Mouse (Mus musculus) heart, adult 2 months (tissue): ENCODE measurements around the gene Ptcra.

ENCODE experiments used
- CTCF ChIP-seq: fragments of 200-600 bp; IDR thresholded peaks from 2 replicates; pipeline ENCODE4 v1.8.1; 2022; ENCODE audit warnings: antibody characterized with exemption, mild to moderate bottlenecking, moderate library complexity
- EP300 ChIP-seq: fragments of 200-500 bp; IDR thresholded peaks from 2 replicates; pipeline ENCODE4 v1.6.1; 2011; ENCODE audit warnings: low read depth, low read length, control low read depth; ENCODE audit not compliant: insufficient read depth
- POLR2A ChIP-seq: fragments of 200-500 bp; IDR thresholded peaks from 2 replicates; pipeline ENCODE4 v1.6.1; 2011; ENCODE audit warnings: mild to moderate bottlenecking, low read depth, low read length, control low read depth; ENCODE audit not compliant: insufficient read depth

- TF ChIP-seq CTCF (no peak), POLR2A (no peak), EP300 (no peak)
Observed at GRCm38 (mm10) chr17:46796743-46797142, 33.2 kb upstream of the Ptcra start.
